Mouse (Mus musculus) kidney, postnatal 10 days (tissue): ENCODE measurements around the gene Cpeb4.
"Not testable (repeated sequence)": the region's sequence is repeated elsewhere in the genome, so short reads cannot be mapped to it uniquely, and the experiment has no call there.

Experiments used
- DNase-seq: peaks from one replicate; pipeline ENCODE4 v3.0.0; 2021; ENCODE audit warnings: mixed read lengths

Gene Cpeb4

DNA sequence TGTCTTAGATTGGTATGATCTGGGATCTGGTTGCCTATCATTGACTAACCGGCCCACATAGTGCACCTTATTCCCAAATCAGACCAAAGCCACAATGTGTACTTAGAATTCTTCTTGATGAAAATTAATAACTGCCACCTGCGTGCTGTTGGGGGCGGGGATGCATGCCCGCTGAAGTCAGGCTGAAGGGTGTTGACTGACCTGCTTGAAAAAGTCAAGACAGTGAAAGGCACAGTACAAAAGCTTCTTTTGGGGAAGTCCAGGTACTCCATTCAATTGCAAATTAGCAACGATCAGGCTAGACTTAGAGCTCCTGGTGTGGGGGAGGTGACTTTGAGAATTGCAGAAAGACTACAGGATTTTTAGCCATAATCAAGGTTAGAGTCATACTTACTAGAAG, 108.1 kb downstream of the Cpeb4 start:
- not testable (repeated sequence) for DNase-seq

- DNase-seq = no peak
These were observed 109.8 kb downstream of the Cpeb4 start for GRCm38 (mm10) chr11:31981830-31982229.

DNA sequence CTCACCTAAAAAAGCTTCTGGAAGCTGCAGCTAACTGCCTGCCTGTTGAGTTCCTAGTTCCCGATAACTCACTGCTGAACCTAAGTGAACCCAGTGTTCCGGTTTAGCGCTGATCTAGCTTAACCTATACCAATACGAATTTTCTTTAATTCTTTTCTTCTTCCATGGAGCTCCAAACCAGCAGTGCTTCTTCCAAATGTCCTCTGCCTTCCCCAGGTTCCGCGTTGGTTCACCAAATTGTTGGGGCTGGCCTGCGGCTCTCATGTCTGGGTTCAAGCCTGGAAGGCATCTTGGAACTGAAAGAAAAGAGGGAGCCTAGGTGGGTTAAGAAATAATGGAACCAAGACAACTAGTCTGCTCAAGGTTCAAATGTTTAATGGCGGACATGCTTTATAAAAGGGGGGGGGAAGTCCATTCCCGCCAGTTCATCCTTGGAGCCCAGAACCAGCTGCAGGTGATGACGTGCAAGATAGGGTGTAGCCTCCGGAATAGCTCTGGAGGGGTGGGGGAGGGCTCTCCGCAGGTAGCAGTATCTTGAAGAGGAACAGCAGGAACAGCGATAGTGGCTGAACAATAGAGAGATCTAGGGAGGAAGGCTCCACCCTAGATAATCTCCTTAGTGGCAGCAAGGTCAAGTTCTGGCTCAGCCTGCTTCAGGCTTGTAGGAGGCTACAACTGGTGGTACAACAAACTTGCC, 110.4 kb downstream of the Cpeb4 start:
- DNase-seq = not testable (repeated sequence)

- DNase-seq = no peak
These were observed 111.2 kb downstream of the Cpeb4 start for GRCm38 (mm10) chr11:31983249-31983648.

- no peak for DNase-seq
These were observed 112.8 kb downstream of the Cpeb4 start for GRCm38 (mm10) chr11:31984786-31985185.
